Mouse (Mus musculus): ENCODE measurements around the gene BC049352.

- TF ChIP-seq CTCF (IDR thresholded peaks at IDR 0.05; ENCODE audit: control insufficient read depth, insufficient read depth, low read length) (no peak), POLR2A (IDR thresholded peaks at IDR 0.05; ENCODE audit: borderline replicate concordance, control insufficient read depth, low read depth, low read length) (no peak)
Observed at GRCm38 (mm10) chr9:45251990-45252389, 70.2 kb downstream of the BC049352 start.
